Mouse (Mus musculus) cortical plate, adult 2 months (tissue): ENCODE results near the gene Rreb1. TPM values are rescaled to one million over a fixed set of nuclear protein-coding genes. Genes with fewer than 3 reads are reported as not detected.

Experiments
- H3K27ac ChIP-seq: fragments of 200-500 bp; 2 replicates; pipeline ENCODE4 v1.5.1; 2012; ENCODE audit warnings: low read length, control low read depth, inconsistent platforms; ENCODE audit not compliant: insufficient read depth
- H3K4me1 ChIP-seq: fragments of 200-500 bp; 2 replicates; pipeline ENCODE4 v1.6.1; 2011; ENCODE audit warnings: low read length; ENCODE audit not compliant: control insufficient read depth, insufficient read depth
- H3K4me3 ChIP-seq: fragments of 200-500 bp; 2 replicates; pipeline ENCODE4 v1.5.1; 2011; ENCODE audit warnings: mild to moderate bottlenecking, low read length, control low read depth; ENCODE audit not compliant: insufficient read depth
- CTCF ChIP-seq: fragments of 200-500 bp; IDR thresholded peaks from 2 replicates; pipeline ENCODE4 v1.5.1; 2011; ENCODE audit warnings: mild to moderate bottlenecking, control low read depth, low read length; ENCODE audit not compliant: insufficient read depth; ENCODE audit errors: extremely low read depth
- POLR2A ChIP-seq: fragments of 200-500 bp; IDR thresholded peaks from 2 replicates; pipeline ENCODE4 v1.6.1; 2011; ENCODE audit warnings: mild to moderate bottlenecking, low read length, control low read depth; ENCODE audit not compliant: insufficient read depth; ENCODE audit errors: extremely low read depth
- polyA plus RNA-seq: library from polyadenylated mRNA; depleted of rRNA; stranded (reverse); fragments of >200 nt; gene quantifications from 2 replicates; pipeline ENCODE4 v1.2.3, GENCODE M21; 2012

Rreb1 gene
- polyA plus RNA-seq, 1 experiment: 32.0 TPM

DNA sequence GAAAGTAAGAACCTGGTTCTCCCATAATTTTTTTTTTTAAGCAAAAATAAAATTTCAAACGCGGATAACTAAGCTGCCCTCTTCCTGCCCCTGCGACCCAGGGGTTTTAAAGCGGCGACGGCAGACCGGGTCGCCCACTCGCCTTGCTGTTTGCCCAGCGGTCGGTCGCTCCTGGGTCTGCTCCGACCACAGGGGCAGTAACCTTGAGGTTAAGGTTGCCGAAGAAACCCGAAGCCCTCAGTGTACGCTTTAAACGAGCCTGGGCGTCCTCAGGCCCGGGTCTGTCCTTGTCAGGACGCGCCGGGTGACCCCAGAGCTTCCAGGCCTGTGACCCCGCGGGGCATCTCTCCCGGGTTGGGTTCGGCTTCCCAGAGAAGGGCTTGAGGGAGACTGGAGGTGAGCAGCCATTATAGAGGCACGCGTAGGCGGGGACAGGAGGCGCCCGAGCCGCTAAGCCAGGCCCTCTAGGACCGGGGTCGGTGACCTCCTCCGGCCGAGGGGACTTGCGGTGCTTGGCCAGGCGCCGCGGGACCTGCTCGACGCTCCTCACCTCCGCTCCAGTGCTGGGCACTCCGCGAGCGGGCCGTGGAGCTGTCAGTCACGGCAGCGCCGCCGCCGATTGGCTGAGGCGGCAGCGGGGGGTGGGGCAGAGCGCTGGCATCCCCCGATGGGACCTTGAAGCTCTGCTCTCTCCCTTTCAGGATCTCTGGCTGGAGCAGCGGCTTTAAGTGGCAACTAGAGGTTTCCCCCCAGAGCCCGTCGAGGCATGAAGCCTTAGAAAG, 79.3 kb downstream of the Rreb1 start:
- Histone ChIP-seq H3K4me1 (peaks cover 3% of the 10 kb centered on the region; the same call in 1 of the 2 replicates), H3K4me3 (peak overlapping the region; percentile 50)

DNA sequence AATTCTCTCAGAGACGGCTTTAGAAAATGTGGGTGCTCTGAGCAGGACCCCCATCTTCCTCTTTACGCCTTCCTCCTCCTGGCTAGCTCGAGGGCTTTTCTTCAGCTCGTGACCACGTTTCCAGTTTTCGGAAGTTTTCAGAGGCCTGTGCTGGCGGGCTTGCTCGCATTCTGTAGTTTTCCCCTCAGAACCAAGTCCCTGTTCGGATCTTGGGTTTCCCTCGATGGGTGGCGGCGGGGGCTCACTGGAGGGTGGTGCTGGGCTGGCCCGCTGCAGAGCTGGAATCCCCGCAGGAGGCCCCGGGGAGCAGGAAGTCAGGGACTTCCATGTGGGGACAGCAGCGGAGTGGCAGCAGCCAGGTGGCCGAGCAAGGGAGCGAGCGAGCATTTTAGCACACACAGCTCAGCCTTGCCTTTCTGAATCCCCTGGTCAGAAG, 79.9 kb downstream of the Rreb1 start:
- TF ChIP-seq CTCF: no peak
- no peak for TF ChIP-seq POLR2A
- Histone ChIP-seq H3K4me3 (peak overlapping the region; percentile 50), H3K4me1 (peaks cover 3% of the 10 kb centered on the region; the same call in 1 of the 2 replicates), H3K27ac (no peak overlapping the region)

More for the DNA sequence above, 79.3 kb downstream of the Rreb1 start:
- TF ChIP-seq CTCF: no peak
- no peak for TF ChIP-seq POLR2A
- H3K27ac ChIP-seq: peak overlapping the region; percentile 32; the same call in 1 of the 2 replicates

DNA sequence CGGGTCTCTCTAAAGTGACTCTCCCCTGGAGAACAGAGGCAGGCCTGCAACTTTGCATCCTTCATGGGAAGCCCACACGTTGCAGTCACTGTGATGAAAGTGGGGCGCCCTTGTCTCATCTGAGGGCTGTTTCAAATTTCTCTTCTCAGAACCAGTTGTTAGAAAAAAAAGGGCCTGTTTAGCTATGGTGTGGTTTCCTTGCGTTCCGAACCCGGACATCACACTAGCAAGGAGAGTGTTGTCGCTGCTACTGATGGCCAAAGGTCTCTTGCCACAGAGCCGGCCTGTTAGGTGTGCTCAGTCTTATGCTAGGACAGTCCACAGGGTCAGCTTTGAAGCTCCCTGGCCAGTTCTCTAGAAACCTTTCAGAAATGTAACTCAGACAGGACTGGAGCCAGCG, 80.3 kb downstream of the Rreb1 start:
- H3K4me1 ChIP-seq: peaks cover 3% of the 10 kb centered on the region; the same call in 1 of the 2 replicates
- no peak overlapping the region for H3K27ac ChIP-seq
- no peak overlapping the region for H3K4me3 ChIP-seq
- TF ChIP-seq CTCF (no peak), POLR2A (no peak)

DNA sequence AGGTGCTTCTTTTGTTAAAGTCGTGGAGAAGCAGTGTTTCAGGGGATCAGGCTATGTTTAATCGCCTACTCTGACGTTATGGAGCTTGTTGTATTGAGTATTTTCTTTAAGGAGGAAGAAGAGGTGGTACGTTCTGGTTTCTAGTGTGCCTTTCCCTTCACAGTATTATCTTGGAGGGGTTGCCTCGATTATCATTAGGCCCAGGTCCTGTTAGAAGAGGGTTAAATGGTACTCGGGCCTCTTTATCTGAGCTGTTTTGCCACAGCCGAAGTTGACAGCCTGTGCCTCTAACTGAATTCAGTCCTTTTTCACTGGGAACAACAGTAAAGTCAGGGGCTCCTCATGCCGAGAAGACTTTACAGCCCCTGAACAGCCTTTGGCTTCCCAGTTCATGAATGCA, 81.6 kb downstream of the Rreb1 start:
- H3K4me3 ChIP-seq: no peak overlapping the region

DNA sequence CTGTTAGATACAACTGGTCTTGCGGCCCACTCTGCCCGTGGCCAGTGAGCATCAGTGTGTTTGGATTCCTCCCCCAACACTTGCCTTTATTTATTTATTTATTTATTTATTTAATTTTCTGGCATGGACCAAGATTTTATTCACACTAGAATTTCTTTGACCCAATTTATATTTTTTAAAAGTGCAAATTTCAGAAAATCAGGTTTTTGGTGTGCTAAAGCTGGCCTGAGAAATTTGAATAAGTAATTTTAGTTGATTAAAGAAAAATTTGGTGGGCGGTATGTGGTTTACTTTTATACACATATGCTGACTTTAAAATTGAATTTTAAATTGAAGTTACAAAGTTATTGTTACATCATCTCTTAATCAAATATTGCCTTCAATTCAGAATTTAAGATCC, 82.0 kb downstream of the Rreb1 start:
- Histone ChIP-seq H3K27ac (no peak overlapping the region), H3K4me1 (peaks cover 3% of the 10 kb centered on the region; the same call in 1 of the 2 replicates), H3K4me3 (no peak overlapping the region)
- no peak for TF ChIP-seq CTCF
- TF ChIP-seq POLR2A: no peak

More for the DNA sequence above, 81.6 kb downstream of the Rreb1 start:
- H3K27ac ChIP-seq: no peak overlapping the region
- TF ChIP-seq POLR2A (no peak), CTCF (no peak)
- peaks cover 3% of the 10 kb centered on the region; the same call in 1 of the 2 replicates for H3K4me1 ChIP-seq

DNA sequence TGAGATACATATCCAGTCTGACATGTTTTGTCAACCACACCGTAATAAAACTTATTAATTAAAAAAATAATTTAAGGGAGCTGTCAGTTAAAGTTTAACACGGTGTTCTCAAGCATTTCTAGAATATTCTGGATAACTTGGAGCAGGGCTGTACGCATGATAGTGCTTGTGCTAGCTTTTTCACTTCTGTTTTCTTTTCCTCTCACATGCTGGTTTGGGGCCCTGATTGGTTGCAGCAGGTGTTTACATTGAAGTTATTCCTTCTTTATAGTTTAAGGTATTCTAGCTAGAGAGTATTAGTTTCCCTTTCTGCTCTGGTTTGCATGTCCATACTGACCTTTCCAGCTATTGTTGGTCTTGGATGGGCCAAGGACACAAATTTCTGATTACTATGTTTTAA, 82.6 kb downstream of the Rreb1 start:
- no peak overlapping the region for H3K27ac ChIP-seq
- no peak overlapping the region for H3K4me3 ChIP-seq
- TF ChIP-seq CTCF (no peak), POLR2A (no peak)

DNA sequence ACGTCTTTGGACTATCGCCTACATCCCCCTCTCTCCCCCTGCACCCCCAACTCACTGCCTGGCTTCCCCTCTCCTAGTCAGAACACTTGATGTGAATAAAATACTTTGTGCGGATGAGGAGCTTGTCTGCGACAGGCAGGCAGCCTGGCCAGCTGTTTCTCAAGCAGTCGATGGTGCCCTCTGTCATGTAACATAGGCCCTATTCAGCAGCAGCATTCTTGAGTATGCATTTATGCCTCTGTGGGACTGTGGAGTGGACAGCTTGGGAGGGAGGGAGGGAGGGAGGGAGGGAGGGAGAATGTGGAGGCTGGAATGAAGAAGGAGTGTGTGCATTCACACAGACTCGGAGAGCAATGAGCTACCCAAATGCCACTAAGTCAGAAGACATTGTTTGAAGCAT, 84.3 kb downstream of the Rreb1 start:
- peaks cover 3% of the 10 kb centered on the region; the same call in 1 of the 2 replicates for H3K4me1 ChIP-seq
- TF ChIP-seq POLR2A: no peak
- TF ChIP-seq CTCF: no peak
- no peak overlapping the region for H3K27ac ChIP-seq
- H3K4me3 ChIP-seq: no peak overlapping the region

More for the DNA sequence above, 82.6 kb downstream of the Rreb1 start:
- H3K4me1 ChIP-seq: peaks cover 3% of the 10 kb centered on the region; the same call in 1 of the 2 replicates

DNA sequence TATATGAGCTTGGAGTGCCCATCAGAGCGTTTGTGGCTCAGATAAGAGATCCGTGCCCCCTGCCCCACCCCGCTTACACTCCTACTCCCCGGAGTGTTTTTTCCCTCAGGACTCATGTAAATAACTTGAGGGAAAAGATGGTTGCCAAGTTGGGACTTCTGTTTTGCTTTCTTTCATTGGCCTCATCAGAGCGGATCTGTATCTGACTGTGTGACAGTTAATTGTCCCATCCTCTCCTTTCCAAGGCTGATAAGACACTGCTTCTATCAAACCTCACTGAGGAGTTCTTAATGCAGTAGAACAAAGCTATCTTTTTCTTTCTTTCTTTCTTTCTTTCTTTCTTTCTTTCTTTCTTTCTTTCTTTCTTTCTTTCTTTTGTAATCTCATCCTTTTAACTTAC, 85.4 kb downstream of the Rreb1 start:
- TF ChIP-seq CTCF (no peak), POLR2A (no peak)
- Histone ChIP-seq H3K4me3 (no peak overlapping the region), H3K4me1 (peaks cover 3% of the 10 kb centered on the region; the same call in 1 of the 2 replicates)

DNA sequence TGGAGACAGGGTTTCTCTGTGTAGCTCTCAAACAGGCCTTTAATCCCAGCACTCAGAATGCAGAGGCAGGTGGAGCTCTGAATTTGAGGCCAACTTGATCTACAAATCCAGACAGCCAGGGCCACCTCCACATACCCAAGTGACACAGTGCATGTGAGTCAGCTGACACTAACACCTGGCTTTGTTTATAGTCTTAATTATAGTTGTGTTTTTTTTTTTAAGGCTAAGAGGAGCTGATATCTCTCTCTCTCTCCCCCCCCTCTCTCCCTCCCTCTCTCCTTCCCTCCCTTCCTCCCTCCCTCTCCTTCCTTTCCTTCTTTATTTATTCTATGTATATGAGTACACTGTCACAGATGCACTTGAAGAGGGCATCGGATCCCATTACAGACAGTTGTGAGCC, 86.5 kb downstream of the Rreb1 start:
- H3K27ac ChIP-seq: no peak overlapping the region

More for the DNA sequence above, 85.4 kb downstream of the Rreb1 start:
- H3K27ac ChIP-seq: no peak overlapping the region

DNA sequence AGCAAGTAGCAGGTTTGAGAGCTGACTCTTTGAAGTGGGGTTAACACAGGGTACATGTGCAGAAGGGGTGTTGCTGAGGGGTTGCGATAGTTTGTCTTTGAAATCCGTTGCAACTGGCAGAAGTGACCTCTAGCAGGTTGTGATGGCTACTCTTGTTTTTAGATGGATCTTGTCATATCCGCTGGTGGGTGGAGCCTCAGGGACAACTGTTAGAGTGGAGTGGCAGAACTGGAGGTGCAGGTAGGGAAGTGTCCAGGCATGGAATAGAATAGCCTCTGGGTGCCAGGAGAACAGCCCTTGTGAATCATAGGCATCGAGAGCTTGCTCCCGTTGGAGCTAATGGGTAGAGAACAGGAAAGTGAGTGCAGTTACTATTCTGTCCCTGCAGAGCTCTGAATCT, 88.1 kb downstream of the Rreb1 start:
- TF ChIP-seq CTCF: no peak
- H3K4me3 ChIP-seq: no peak overlapping the region
- H3K27ac ChIP-seq: no peak overlapping the region
- H3K4me1 ChIP-seq: peaks cover 3% of the 10 kb centered on the region; the same call in 1 of the 2 replicates

More for the DNA sequence above, 86.5 kb downstream of the Rreb1 start:
- Histone ChIP-seq H3K4me3 (no peak overlapping the region), H3K4me1 (peaks cover 3% of the 10 kb centered on the region; the same call in 1 of the 2 replicates)
- no peak for TF ChIP-seq CTCF
- TF ChIP-seq POLR2A: no peak
